Mouse (Mus musculus) erythroblast, embryonic 14.5 days (primary cell): ENCODE data around the gene Tas1r3.

Experiments
- GATA1 ChIP-seq: IDR thresholded peaks from 2 replicates; pipeline ENCODE4 v1.6.1; 2012; ENCODE audit warnings: low read length, inconsistent platforms, mixed read lengths
- TAL1 ChIP-seq: IDR thresholded peaks from 3 replicates; pipeline ENCODE4 v1.6.1; 2012; ENCODE audit warnings: low read length, inconsistent platforms, mixed read lengths

DNA sequence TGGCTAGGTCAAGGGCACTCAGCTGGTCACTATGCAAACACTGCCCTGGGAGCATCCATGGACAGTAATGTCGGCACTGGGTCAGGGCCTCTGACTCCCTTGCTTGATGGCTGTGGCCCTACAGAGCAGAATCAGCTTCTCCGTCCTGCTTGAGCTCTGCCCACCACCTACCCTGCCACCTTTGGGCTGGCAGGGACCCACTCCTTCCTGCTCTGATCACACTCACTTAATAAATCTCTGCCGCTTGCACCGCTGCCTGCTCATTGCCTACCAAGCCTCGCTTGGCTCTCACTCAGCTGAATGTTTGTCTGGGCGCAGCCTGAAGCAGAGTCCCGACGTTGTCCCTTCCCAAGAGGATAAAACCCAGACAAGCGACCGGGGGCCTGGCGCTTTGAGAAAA is 43.8 kb upstream of the Tas1r3 start:
- no peak for TF ChIP-seq GATA1
- no peak for TF ChIP-seq TAL1
